Mouse (Mus musculus): Measurements from ENCODE around the gene Olfr117.
"Not testable (repeated sequence)": the region's sequence is repeated elsewhere in the genome, so short reads cannot be mapped to it uniquely, and the experiment has no call there.

Olfr117 gene

DNA sequence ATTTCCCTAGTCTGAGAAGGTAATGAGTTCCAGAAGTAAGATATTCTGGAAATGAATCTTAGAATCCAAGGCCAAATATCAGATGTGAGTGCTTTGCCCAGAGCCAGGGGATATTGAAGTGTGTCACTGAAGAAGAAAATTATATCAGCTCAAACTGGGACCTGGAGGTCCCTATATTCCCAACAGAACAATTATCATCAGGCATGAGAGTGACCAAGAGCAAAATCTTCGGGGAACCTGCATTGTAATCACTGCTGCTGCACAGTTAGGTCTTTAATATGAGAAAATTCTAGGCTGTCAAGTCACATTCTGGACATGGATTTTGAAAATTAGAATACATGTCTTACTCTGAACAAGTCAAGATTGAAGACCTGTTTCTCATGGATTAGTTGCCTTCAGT, at the start of gene Olfr117:
Gene Olfr117 (minus strand): TSS at position 101 of the 400 bp plus-strand sequence.
- no peak for DNase-seq

DNA sequence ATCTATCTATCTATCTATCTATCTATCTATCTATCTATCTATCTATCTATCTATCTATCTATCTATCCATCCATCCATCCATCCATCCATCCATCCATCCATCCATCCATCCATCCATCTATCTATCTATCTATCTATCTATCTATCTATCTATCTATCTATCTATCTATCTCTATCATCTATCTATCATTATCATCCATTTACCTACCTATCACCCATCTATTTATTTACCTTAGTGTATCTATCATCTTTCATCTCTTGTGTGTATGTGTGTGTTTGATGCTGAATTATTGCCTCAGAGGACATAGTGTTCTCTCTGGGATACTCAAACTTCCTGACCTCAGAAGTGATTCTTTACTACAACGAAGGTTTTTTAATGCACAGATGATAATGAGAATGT, 32.7 kb upstream of the Olfr117 start, which contains the start of gene Olfr119:
Gene Olfr119 (plus strand): TSS at position 301 of the 400 bp plus-strand sequence.
- DNase-seq = not testable (repeated sequence)

DNA sequence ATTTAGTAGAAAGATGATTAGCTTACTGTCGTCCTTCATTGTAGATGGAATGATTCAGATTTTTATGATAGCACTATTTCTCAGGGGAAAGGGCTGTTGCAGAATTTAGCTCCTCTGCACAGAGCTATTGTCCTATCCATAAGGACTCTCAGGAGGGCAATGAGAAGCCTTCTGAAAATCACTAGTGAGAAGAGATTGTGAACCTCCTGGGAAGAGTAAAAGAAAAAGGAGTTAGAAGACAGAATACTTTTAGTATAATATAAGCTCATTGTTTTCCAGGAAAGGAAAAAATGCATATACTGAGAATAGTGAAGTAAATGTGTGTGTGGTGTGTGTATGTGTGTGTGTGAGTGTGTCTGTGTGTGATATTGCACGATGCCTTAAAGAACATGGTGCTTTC, 3.1 kb upstream of the Olfr117 start, which contains the start of gene Olfr118:
Gene Olfr118 (plus strand): TSS at position 301 of the 400 bp plus-strand sequence.
- DNase-seq = no peak

DNA sequence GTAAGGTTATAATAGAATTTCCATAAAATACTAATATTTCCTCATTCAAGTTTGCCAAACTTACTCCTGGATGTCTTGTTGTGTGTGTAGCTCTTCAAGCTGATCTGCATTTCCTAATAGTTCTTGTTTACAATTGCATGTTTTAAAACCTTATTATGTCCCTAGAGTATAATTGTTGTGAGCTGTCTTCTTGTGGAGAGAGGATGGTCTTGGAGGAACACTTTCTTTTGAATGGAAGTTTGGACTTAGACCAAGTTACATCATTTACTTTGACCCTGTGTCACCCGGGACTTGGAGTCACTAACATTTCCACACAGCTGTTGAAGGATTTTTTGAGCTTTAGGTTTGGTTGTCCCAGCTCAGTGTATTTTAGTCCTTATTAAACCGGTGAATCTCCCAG, 36.6 kb downstream of the Olfr117 start, which contains the start of the genes Olfr115 and Olfr116:
Gene Olfr115 (minus strand): TSS at position 101 of the 400 bp plus-strand sequence.
Gene Olfr116 (minus strand): TSS at position 191 of the 400 bp plus-strand sequence.
- DNase-seq = no peak

Measured in thymus, postnatal 36 days (tissue).